8 mouse cellular contexts compared by ENCODE assay signal in genomic region chr8:64205321-64206023, GRCm38 (mm10). TPM values are rescaled to one million over a fixed set of nuclear protein-coding genes. Genes with fewer than 3 reads are reported as not detected.
A peak's percentile ranks its signal among the peaks of the same experiment; 100 is the strongest.
DNase-seq lines count a peak whose midpoint lies in the region; ATAC-seq and TF ChIP-seq lines count a peak whose summit lies in the region.

No protein-coding gene starts in this region.

- H3K4me2 ChIP-seq in forebrain, embryonic 14.5 days (ENCODE audit: low read length): peak overlapping the region; percentile 77

- in situ Hi-C loops in Patski (cut with MboI; ENCODE audit: low pct_unique_long_range_greater_than_20kb): loop anchor here (10.0 to 25.0 kb wide), 2 partner anchors 181 to 732 kb away; partner anchors contain the start of gene Tmem192

- H3K27ac ChIP-seq in brown adipose tissue, adult 24 weeks (replicated peaks; ENCODE audit: low read depth, low read length): 0 out of 2 replicates have a peak overlapping the region, but pooled peaks have one; percentile 21
- peak overlapping the region; percentile 27; the same call in 1 of the 2 replicates for H3K27ac ChIP-seq in forebrain, embryonic 14.5 days (ENCODE audit: low read depth, low read length)

- ATAC-seq in Patski: peak; percentile 65
- peak; percentile 78 for ATAC-seq in forebrain, embryonic 14.5 days

- no peaks in the 10 kb centered on the region for H3K36me3 ChIP-seq in forebrain, embryonic 14.5 days (ENCODE audit: control insufficient read depth, insufficient read depth, low read length)

- no peak for TF ChIP-seq CTCF in Patski (IDR thresholded peaks at IDR 0.05)

- POLR2A ChIA-PET in Patski (lab: Charles Lee): no interaction called here

- CTCF ChIA-PET in Patski (lab: Charles Lee): no interaction called here

- no peak for DNase-seq in Patski (ENCODE audit: low read depth, low spot score)
- DNase-seq in forebrain, embryonic 14.5 days (ENCODE audit: low spot score): peak; percentile 52
- DNase-seq in heart, postnatal 14 days: peak; percentile 28 to 41
- peak; percentile 45 to 61 for DNase-seq in kidney, postnatal 4 days
- peak; percentile 14 for DNase-seq in lung, postnatal 25 days (ENCODE audit: low spot score)
- peak; percentile 38 for DNase-seq in right cerebral cortex, postnatal 25 days
- no peak for DNase-seq in natural killer cell, adult 2 months (ENCODE audit: low spot score in 2 of 2)

- peak overlapping the region; percentile 76 for H3K4me3 ChIP-seq in brown adipose tissue, adult 24 weeks (ENCODE audit: insufficient read depth, low read depth, low read length)
- peak overlapping the region; percentile 62 for H3K4me3 ChIP-seq in forebrain, embryonic 14.5 days (ENCODE audit: low read depth, low read length)

- peaks cover 5% of the 10 kb centered on the region; the same call in 1 of the 2 replicates for H3K4me1 ChIP-seq in brown adipose tissue, adult 24 weeks (ENCODE audit: control insufficient read depth, insufficient read depth, insufficient read length, low read length)
- H3K4me1 ChIP-seq in forebrain, embryonic 14.5 days (ENCODE audit: control insufficient read depth, insufficient read depth, low read length): peaks cover 10% of the 10 kb centered on the region

- H3K9ac ChIP-seq in forebrain, embryonic 14.5 days (ENCODE audit: low read length): peak overlapping the region; percentile 64

- intact Hi-C loops in heart, postnatal 14 days (cut with DNase I): loop anchor here (2.0 to 10.0 kb wide), 3 partner anchors 181 to 341 kb away; no protein-coding TSS in a partner anchor

- under 1% methylated on average over 54 of the region's 61 CpGs for WGBS in forebrain, embryonic 14.5 days

- H3K9me3 ChIP-seq in forebrain, embryonic 14.5 days (replicated peaks; ENCODE audit: control insufficient read depth, low read length): no peaks in the 10 kb centered on the region

- peaks cover 5% of the 10 kb centered on the region for H3K27me3 ChIP-seq in Patski
- peaks cover 11% of the 10 kb centered on the region; the same call in 1 of the 2 replicates for H3K27me3 ChIP-seq in forebrain, embryonic 14.5 days (replicated peaks; ENCODE audit: control insufficient read depth, insufficient read depth, low read length)

RNA-seq across cellular contexts. Expression of gene Tll1, which starts 0.6 kb away (rescaled TPM):
- polyA plus RNA-seq in Patski (2021): 0.12 TPM
- 0.63 TPM in 1 of 2 replicates, not detected in the other for polyA plus RNA-seq in brown adipose tissue, adult 24 weeks (2012; ENCODE audit: insufficient read depth, insufficient read length, missing spikeins)
- polyA plus RNA-seq in forebrain, embryonic 14.5 days (2014; fragmentation: Nextera tagmentation; extraction: Ambion mirVana): 0.93 and 1.5 TPM in 2 replicates
- total RNA-seq in heart, postnatal 14 days (2021): 1 to 10 TPM; 1.6 to 2.3 TPM

Comparison
In these comparisons a context has a peak if more than half of its experiments do, and no peak if none do; other contexts are left out.
1. DNase-seq: peak in forebrain, embryonic 14.5 days (single experiment), heart, postnatal 14 days (2 of 2), kidney, postnatal 4 days (2 of 2), lung, postnatal 25 days (single experiment) and right cerebral cortex, postnatal 25 days (single experiment); none in Patski (single experiment) and natural killer cell, adult 2 months (0 of 2).